Mouse (Mus musculus): Measurements from ENCODE around the gene Gm28372.

Gene Gm28372

DNA sequence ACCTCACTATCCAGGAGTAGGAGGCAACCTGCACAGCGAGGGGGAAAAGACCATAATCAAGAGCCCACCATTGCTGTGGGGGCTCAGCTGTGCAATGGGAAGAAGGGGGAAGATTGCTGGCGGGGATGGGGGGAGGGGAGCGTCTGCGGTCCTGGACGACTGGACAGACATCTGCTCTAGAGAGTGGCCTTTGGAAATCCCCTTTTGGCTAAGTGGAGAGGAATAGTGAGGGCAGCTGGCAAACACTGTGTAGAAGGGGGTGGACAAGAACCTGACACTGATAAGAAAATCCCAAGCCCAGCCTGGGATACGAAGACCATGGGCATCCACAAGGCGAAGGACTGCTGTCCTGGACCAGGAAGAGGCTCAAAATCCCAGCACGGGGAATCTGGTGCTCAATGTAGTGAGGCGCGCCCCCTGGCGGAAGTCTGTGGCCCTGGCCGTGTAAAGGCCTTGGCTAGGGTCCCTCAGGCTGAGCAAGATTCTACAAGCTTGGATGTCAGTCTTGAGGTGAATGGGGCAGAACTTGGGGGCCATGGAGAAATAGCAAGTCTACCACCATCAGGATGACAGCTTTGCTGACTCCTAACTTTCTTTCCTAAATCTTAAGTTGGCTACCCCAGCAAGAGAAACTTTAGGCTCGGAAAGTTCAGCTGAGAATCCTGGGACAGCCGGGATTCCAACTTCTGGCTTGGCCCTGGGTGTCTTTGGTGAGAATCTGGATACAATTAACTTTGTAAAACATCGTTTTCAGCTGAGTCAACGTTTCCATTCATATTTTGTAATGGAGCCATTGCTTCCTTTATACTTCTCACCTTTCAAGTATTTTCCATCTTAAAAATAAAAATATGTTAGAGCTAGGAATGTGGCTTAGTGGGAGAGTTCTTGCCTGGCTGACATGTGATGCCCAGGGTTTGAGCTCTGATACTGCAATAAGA is 6.8 kb downstream of the Gm28372 start:
- in situ Hi-C loops (cut with MboI), result loop anchor here (10.0 kb wide), 1 partner anchor 127 kb away; the partner anchor contains the start of gene Idh3b

DNA sequence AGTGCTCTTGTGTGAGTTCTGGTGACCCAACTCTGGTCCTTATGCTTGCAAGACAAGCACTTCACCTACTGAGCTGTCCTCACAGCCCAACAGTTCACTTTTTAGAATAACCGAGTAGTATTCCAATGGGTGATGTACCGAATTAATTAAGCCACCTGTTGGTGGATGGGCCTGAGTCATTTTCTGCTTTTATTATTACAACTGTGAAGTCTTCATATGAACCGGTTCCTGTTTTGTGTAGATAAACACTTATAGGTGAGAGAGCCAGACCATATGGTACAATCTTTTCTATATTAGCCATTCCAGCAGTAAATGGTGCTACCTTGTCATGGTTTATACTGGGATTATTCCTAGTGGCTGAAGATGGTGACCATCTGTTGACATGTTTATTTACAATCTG is 7.7 kb downstream of the Gm28372 start:
- in situ Hi-C loops (cut with MboI), result loop anchor here (10.0 kb wide), 1 partner anchor 128 kb away; the partner anchor contains the start of gene Idh3b

DNA sequence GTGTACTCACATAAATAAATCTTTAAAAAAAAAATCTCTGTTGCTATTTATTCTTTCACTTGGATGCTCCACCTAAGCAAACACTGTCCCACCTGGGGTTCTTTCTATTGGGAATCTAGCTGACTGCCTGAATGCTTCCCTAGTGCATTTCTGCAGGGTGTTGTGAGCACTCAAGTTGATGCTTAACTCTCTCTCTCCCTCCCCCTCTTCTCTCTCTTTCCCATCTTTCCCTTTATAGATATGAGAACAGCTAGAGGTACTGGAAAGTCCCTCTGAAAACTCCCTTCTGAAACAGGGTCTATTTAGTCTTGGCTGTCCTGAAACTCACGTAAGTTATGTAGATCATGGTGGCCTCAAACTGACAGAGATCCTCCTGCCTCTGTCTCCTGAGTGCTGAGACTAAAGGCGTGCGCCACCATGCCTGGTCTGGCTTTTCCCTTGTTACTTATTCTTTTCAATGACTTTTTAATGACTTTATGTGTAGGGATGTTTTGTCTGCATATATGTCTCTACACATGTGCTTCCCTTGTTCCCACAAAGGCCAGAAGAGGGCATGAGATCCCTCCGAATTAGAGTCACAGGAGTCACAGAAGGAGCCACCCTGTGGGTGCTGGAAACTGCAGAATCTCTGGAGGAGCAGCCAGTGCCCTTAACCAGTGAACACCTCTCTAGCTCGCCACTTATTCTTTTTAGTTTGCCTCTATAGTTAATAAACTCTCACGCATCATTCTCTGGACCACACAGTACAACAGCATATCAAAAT is 9.2 kb downstream of the Gm28372 start:
- in situ Hi-C loops (cut with MboI), result loop anchor here (10.0 kb wide), 1 partner anchor 129 kb away; the partner anchor contains the start of gene Idh3b

DNA sequence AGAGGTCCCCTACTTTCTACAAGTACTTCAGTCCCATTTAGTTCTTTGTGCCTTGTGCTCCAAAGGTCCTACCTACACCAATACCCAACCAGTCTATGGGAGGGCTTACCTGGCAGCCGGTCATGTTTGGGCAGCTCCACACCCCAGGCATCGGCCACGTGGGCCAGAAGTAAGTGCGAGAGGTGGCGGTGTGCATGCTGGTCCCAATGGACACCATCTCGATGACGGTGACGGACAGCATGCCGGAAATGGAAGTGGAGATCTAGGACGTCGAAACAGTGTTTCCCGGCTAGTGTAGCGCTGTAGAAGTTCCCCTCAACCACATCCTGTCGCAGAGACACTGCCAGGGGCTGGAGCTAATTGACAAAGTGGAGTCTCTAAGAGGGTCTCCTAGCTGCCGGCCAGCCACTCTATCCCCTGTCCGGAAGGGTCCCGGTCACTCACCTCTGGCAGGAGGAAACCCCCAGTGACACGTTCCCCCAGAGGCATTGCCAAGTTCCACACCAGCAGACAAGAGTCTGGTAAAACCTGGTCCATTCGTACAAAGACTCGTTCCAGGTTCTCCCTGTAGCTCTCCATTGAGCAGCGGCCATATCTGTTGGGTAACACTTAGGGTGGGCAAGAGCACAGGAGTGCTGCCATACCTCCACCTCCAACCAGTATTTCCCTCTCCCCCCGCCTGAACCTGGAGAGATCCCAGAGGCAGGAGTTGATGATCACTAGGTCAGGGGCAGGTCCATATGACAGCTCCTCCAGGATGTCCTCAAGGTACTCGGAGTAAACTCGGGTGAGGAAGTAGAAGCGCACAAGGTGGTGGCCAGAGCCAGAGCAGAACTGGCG is 17.0 kb downstream of the Gm28372 start:
- in situ Hi-C loops (cut with MboI), result no loop called here

DNA sequence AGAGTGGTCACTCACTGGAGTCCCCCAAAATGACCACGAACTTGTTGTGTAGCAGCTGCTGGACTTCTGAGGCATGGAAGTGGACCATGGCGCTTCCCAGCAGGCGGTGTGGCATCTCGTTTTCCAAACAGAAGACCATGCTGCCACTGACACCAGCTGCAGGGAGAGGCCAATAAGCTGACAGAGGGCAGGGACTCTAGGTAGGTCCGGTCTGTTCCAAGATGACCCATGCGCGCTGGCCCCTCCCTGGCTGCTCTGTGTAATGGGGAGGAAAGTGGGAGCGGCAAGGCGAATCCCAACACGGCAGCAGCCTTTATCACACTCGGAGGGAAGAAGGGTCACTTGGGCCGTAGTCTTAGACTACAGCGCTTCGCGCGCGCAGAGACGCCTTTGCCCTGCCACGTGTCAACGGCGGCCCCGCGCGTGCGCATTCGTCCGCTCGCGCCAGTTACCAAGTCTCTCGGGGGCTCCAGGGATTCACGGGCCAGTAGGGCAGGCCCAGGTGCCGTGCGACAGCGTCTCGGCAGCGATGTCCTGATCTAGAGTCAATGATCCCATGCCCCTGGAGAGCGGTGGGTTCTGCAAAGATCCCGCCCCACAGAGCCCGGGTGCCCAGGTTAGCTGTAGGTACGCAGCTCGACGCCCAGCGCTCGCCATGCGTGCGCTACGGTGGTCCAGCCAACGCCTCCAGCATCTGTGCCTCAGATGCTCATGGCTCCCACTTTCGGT is 18.5 kb downstream of the Gm28372 start:
- in situ Hi-C loops (cut with MboI), result no loop called here

DNA sequence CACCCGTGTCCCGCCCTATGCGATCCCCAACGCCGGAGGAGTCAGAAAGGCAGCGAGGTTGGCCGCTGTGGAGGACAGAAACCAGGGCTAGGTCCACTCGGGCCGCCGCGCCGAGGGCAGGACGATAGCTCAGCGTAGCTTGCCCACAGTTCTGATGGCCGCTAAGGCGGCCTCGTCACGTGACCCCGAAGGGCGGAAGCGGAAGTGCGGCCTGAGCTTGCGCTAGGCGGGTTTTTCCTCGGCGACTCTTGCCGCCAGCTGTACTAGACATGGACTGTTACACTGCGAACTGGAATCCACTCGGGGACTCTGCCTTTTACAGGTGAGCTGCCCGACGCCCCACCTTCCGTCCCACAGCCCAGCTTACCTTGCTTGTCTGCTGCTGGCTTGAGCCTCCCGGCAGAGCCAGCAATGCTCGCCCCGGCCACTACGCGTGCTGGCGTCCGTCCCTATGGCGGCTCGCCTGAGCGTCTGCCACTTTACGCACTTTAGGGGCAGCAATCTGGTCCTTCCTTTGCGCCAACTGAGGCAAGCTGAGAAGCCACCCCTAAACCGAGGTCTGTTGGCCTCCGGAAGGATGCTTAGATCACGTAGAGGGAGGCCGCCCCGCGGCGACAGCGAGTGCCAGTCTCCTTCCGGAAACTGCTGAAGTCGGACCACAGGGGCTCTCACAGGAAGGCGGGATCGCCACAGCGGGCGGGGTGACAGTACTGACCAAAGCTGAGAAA is 19.3 kb downstream of the Gm28372 start, which contains the start of the genes Vps16 and Pced1a:
Gene Vps16 (plus strand): TSS at position 214 of the 728 bp plus-strand sequence.
Gene Pced1a (minus strand): TSS at position 576 of the 728 bp plus-strand sequence.
- in situ Hi-C loops (cut with MboI), result no loop called here

DNA sequence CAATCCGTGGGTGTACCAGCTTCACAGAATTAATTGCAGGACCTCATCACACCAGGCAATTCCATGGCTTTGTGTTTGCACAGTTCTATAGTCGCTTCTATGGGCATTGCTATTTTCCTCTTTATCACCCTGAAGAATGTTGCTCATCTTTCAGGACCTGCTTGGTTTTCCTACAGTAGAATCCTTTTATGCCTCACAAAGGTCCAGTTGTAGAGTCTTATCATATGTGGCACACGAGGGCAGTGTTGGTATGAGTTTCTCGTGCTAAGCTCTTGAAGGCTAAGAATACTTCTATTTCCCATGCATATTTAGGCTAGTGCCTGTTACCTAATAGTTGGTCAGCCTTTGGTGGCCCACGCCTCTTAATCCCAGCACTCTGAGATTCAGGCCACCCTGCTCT is 20.1 kb downstream of the Gm28372 start:
- in situ Hi-C loops (cut with MboI), result no loop called here

DNA sequence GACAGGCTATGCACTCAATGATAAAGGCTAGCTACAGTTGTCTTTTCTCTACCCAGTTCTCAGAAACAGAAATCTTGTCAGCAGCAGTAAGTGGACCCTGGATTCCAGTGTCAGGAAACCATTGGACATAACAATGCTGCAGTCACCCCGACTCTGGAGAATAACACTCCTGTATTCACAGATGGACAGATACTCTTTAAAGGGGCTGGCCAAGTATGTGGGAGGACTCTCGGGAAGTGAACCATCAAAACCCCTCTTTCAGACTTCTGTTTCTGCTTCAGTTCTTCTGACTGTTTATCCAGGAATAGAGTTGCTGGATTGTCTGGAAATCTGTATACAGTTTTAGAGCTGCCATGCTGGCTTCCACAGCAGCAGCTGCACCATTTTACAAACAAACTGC is 24.8 kb downstream of the Gm28372 start:
- in situ Hi-C loops (cut with MboI), result no loop called here

DNA sequence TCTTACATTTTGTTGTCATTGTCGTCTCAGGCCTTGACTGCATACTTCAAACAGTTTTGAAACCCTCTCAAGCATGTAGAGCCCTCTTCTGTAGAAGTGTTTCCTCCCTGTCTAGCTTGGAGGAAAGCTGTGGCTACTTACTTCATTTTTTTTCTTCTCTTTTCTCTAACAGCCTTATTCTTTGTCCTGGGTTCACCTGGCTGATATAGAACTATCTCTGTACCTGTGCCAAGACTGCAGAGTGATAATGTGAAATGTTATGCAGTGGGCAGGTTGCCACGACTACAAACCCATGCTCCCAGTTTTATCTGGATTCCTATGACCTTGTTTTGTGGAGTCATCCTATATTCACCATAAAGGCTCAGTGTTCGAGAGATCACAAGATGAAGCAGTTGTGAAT is 25.4 kb downstream of the Gm28372 start:
- in situ Hi-C loops (cut with MboI), result no loop called here

DNA sequence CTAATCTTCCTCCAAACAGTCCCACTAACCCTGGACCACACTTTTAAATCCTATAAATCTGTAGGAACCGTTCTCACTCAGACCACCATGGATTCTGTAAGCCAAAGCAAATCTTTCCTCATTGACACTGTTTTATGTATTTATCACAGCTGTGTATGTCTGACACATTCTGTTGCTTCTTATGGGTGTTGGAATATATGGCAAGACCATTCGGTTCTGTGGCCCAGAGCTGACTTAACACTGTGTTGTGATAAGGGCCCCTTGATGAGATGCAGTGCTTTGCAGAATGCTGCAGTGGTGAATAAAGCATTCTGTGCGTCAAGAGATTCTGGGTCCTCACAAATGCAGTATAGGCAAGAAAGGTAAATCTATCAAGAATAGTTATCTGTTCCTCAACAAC is 27.1 kb downstream of the Gm28372 start:
- in situ Hi-C loops (cut with MboI), result no loop called here

DNA sequence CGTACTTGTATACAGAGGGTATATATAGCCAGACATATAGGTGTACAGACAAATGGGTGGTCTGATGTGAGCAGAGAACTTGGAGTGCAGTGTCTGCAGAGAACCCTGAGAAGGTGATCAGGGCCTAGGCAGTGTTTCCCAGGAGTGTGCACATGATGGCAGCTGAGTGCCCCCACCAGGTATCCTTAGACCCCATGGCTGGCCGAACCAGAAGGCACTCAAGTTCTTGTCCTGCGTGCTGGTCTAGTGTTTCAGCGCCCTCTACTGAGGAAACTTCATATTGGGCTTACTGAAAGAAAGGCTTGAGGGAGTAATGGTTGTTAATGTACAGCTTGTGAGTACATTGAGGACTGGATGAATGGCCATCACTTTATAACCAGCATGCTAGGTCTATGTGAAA is 28.1 kb downstream of the Gm28372 start:
- in situ Hi-C loops (cut with MboI), result no loop called here

DNA sequence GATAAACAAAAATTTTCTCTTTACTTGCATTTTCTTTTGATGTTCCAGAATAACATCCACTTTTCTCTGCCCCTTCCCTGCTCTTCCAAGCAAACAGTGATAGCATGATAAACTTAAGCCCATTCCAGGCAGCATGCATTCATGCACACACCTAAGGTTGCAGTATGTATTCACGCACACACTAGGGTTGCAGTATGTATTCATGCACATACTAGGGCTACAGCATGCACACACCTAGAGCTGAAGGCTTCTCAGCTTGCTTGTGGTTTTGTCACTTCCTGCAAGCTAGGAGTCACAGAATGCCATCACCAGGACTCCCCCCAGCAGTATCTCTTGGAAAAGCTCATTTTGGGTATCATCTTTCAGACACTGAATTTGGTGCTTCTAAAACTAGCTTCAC is 31.7 kb downstream of the Gm28372 start:
- in situ Hi-C loops (cut with MboI), result no loop called here

DNA sequence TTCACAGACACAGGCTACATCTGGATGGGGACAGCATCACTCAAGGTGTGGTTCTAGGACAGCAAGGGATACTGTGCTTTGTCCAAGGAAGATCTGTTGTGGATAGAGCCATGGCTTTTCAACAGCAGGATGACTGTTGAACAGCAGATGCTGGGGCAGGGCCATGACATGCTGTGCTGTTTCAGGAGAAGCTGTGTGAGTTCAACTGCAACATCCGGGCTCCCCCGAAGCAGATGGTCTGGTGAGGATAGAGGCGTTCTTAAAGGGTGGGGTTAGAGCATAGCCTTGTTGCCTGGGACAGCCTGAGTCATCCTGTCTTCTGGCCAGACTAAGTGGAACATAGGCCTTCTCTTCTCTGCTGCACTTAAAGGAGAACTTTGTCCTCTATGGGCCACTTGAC is 33.8 kb downstream of the Gm28372 start:
- in situ Hi-C loops (cut with MboI), result no loop called here

DNA sequence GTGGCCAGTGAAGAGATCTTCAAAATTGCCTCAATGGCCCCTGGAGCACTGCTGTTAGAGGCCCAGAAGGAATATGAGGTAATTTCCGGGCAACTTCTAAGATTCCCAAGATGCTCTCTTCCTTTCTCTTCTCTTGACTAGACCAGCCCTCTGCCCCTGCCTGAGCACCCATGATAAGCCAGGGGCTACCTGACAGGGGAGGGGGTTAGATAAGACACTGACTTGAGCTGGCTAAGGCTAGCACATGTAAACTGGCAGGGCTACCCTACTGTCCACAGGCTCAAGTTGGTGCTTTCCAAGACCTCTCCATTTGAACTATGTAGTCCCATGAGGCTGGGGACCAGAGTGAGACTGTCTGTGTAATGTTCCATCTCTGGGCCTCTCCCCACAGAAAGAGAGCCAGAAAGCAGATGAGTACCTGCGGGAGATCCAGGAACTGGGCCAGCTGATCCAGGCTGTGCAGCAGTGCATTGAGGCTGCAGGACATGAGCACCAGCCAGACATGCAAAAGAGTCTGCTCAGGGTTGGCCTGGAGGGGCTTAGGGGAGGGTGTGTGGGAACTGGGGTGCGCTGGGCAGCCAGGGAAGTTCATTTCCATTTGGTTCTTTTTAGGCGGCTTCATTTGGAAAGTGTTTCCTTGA is 34.9 kb downstream of the Gm28372 start:
- in situ Hi-C loops (cut with MboI), result no loop called here

DNA sequence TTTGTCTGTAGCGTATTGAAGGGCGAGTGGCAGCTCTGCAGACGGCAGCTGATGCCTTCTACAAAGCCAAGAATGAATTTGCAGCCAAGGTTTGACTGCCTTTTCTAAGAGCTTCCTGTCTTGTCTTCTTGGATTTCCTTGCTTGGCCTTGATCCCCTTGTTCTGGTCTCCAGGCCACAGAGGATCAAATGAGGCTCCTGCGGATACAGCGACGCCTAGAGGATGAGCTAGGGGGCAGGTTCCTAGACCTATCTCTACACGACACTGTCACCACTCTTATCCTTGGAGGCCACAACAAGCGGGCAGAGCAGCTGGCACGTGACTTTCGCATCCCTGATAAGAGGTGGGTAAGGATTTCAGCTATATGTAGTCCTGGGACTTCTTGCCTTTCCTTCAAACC is 37.1 kb downstream of the Gm28372 start:
- in situ Hi-C loops (cut with MboI), result no loop called here

DNA sequence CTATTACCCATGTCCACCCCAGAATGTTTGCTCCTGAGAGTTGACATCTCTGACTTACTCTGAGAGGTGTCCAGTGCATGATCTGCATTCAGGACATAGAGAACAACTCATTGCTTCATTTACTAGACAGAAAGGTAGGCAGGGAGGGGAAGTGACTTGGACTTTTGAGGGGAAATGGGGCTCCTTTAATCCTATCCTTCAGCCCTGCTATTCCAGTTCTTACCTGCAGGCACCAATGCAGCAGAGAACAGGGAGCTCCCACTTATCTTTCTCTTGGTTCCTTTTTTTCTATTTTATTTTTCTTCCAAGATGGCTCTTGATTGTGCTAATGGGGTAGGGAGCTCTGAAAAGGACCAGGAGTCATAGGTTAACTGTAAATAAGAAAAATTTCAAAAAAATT is 43.4 kb downstream of the Gm28372 start:
- in situ Hi-C loops (cut with MboI), result no loop called here

DNA sequence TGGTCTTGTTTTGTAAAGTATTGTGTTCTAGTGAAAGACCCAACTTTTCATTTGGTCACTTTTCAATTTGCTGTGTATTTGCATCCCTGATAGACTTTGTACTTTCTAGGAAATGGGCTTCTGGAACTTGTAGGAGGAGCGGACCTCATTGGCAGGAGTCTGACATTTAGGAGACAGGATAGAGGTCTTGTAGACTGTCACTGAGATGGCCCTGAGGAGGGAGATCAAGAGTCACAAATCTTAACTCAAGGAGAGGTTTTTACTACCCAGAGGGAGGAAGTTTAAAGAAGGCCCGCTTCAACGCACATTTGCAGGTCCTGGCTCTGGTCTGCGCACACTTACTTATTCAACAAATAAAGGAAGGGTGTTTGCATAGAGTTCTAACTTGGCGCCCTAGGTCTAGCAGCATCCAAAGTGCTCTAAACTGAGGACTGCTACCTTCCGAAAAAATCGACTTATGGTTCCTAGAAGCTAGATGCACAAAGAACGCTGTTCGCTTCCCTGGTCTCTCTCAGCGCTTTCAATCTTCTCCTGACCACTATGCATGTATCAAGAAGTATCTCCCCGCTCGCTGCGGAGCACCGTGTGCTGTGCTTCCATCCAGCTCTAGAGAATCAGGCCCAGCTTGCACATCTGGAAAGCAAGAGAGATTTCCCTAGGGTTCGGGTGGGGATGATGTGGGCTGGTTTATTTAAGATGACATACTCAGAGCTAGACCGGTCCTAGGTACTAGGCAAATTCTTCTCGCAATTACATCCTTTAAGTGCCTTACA is 44.2 kb downstream of the Gm28372 start:
- in situ Hi-C loops (cut with MboI), result no loop called here

DNA sequence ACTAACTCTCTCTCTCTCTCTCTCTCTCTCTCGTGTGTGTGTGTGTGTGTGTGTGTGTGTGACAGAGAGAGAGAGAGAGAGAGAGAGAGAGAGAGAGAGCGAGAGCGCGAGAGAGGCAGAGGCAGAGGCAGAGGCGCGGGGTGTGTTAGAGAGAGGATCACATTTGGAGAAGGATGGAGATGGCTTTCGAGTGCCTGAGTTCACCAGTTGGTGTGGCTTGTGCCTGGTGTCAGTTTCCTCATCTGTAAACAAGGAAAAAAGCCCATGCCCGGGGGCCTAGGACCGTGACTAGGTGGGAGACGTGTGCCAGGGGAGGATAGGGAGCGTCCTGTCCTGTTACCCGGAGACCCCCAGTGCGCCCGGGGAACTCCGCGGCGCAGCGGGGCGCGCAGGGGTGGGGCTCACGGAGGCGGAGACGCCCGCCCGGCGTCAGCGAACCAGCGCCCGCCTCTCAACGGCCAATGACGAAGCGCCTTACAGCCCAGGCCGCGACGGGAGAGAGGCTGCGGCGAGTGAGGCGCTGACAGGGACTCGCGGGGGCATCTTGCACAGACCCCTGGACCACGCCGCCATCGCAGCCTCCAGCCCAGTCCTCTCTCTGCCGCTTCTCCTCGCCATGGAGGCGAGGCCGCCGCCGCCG is 44.9 kb downstream of the Gm28372 start, which contains the start of gene Ptpra:
Gene Ptpra (plus strand): TSS at position 485 of the 640 bp plus-strand sequence.
- in situ Hi-C loops (cut with MboI), result no loop called here

DNA sequence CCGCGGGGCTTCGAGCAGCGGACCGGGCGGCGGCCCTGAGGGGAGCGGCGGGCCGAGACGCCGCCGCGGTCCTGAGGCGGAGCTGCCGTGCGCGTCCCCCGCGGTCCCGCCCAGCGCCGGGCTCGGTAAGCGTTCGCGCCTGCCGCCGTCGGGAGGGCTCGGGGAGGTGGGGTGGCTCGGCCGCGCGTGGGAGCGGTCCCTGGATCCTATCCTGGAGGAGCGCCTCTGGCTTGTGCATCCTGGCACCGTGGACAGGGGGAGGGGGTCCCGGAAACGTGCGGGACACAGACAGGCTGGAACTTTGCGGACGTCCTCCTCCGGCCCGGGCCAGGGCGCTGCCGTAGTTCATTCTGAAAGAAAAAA is 45.4 kb downstream of the Gm28372 start:
- in situ Hi-C loops (cut with MboI), result no loop called here
